Mouse (Mus musculus) erythroid progenitor cell, adult 5-6 weeks (primary cell): Measurements from ENCODE around the gene Usp17ld. TPM values are rescaled to one million over a fixed set of nuclear protein-coding genes. Genes with fewer than 3 reads are reported as not detected.
"Not testable (repeated sequence)": the region's sequence is repeated elsewhere in the genome, so short reads cannot be mapped to it uniquely, and the experiment has no call there.

Source experiments
- ATAC-seq: replicated peaks from 2 replicates; pipeline ENCODE4 v1.8.0; 2016; ENCODE audit warnings: moderate number of reproducible peaks, mild to moderate bottlenecking, moderate TSS enrichment, inconsistent platforms; ENCODE audit not compliant: poor library complexity, low FRiP score, severe bottlenecking
- total RNA-seq, 2 experiments: library from RNA; stranded (forward) in 1 of 2; stranded (reverse) in 1 of 2; fragments of 150-400 nt in 1 of 2; fragments of 186-747, 209-891 nt in 1 of 2; gene quantifications; 2 replicates each; pipeline versions ENCODE4 v1.2.3 to v1.2.4; 2015 to 2017; ENCODE audit warnings: low replicate concordance in 2 of 2

Gene Usp17ld
- not detected in 2 replicates for total RNA-seq (2015; ENCODE audit: low replicate concordance)
- total RNA-seq (2017; ENCODE audit: low replicate concordance) = 0.90 TPM in 1 of 2 replicates, not detected in the other

DNA sequence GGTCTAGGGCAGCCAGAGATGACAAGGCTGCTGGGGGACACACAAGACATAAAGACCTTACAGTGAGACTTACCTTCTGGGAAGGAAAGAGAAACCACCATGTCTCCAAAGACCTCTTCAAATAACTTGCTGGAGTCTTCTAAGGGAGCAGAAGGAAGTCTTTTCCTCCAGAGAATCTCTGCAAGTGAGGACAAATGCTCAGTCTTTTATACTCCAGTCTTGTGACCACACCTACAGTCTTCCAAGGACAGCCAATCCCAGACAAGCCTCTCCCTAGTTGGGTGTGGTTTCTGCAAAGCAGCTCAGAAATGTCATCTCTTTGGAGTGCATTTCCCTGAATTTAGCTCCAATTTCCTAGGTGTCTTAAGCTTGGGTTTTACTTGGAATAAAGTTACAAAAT, at the start of gene Usp17ld:
Gene Usp17ld (minus strand): TSS at position 101 of the 400 bp plus-strand sequence.
- ATAC-seq = not testable (repeated sequence)

DNA sequence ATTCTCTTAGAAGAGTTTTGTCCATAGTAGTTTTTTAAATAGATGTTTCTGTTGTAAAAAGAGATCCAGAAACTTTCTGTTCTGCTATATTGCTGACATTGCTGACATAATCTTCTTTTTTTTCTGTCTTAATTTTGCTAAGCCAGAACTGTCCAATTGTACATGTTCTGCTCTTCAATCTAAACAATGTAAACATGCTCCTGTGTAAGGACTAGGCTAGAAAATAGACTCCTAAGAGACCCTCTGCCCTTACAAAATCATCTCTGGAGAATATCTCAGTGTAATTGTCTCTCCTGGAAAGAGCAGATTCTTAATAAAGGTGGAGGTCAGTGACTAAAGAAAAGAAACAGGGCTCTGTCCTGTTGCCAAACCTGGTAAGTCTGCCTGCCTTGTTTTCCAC, 35.6 kb downstream of the Usp17ld start, which contains the start of gene Olfr594:
Gene Olfr594 (plus strand): TSS at position 301 of the 400 bp plus-strand sequence.
- ATAC-seq = no peak

DNA sequence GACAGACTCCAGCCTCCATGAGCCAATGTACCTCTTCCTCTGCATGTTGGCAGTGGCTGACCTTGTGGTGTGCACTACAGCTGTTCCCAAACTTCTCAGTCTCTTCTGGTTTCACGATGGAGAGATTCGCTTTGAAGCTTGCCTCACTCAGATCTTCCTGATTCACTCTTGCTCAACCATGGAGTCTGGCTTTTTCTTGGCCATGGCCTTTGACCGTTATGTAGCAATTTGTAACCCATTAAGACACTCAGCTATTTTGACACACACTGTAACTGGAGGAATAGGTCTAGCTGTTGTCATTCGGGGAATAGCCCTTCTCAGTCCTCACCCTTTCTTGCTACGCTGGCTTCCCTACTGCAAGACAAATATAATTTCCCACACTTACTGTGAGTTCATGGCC, 40.3 kb downstream of the Usp17ld start:
- not testable (repeated sequence) for ATAC-seq

DNA sequence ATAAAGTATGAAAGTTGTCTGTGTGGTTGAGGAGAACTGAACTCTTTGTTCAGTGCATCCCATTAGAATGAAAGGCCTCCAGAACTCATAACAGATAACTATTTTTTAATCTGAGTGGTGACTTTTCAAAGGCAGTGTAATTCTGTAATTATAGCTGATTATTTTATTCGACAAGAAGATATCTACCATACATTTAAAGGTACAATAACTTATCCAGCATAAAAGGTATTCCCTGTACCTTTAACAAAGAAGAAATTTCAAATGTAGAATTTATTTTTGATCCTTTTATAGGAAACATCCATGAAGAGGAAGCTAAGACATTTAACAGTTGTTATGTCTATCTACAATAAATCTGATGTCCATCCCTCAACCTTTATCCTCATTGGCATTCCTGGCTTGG, 40.7 kb downstream of the Usp17ld start, which contains the start of gene Olfr593:
Gene Olfr593 (plus strand): TSS at position 301 of the 400 bp plus-strand sequence.
- no peak for ATAC-seq

Other genes with a start within 250 kb of the Usp17ld start
- gene Olfr582, start 214.5 kb downstream of the Usp17ld start, total RNA-seq (2015; ENCODE audit: low replicate concordance) = not detected in 2 replicates
- not detected in 2 replicates for gene Olfr582, start 214.5 kb downstream of the Usp17ld start, total RNA-seq (2017; ENCODE audit: low replicate concordance)
- gene Olfr583, start 201.2 kb downstream of the Usp17ld start, total RNA-seq (2015; ENCODE audit: low replicate concordance) = not detected in 2 replicates
- gene Olfr583, start 201.2 kb downstream of the Usp17ld start, total RNA-seq (2017; ENCODE audit: low replicate concordance) = not detected in 2 replicates
- not detected in 2 replicates for gene Olfr584, start 170.6 kb downstream of the Usp17ld start, total RNA-seq (2015; ENCODE audit: low replicate concordance)
- gene Olfr584, start 170.6 kb downstream of the Usp17ld start, total RNA-seq (2017; ENCODE audit: low replicate concordance) = not detected in 2 replicates
- gene Olfr585, start 154.8 kb downstream of the Usp17ld start, total RNA-seq (2015; ENCODE audit: low replicate concordance) = not detected in 2 replicates
- not detected in 2 replicates for gene Olfr585, start 154.8 kb downstream of the Usp17ld start, total RNA-seq (2017; ENCODE audit: low replicate concordance)
- not detected in 2 replicates for gene Olfr586, start 126.9 kb downstream of the Usp17ld start, total RNA-seq (2015; ENCODE audit: low replicate concordance)
- not detected in 2 replicates for gene Olfr586, start 126.9 kb downstream of the Usp17ld start, total RNA-seq (2017; ENCODE audit: low replicate concordance)
- not detected in 2 replicates for gene Olfr588-ps1, start 111.6 kb downstream of the Usp17ld start, total RNA-seq (2015; ENCODE audit: low replicate concordance)
- 0.39 TPM in 1 of 2 replicates, not detected in the other for gene Olfr588-ps1, start 111.6 kb downstream of the Usp17ld start, total RNA-seq (2017; ENCODE audit: low replicate concordance)
- not detected in 2 replicates for gene Olfr589, start 96.1 kb downstream of the Usp17ld start, total RNA-seq (2015; ENCODE audit: low replicate concordance)
- gene Olfr589, start 96.1 kb downstream of the Usp17ld start, total RNA-seq (2017; ENCODE audit: low replicate concordance) = not detected in 2 replicates
- not detected in 2 replicates for gene Olfr591, start 74.2 kb downstream of the Usp17ld start, total RNA-seq (2015; ENCODE audit: low replicate concordance)
- gene Olfr591, start 74.2 kb downstream of the Usp17ld start, total RNA-seq (2017; ENCODE audit: low replicate concordance) = not detected in 2 replicates
- not detected in 2 replicates for gene Olfr592, start 67.7 kb downstream of the Usp17ld start, total RNA-seq (2015; ENCODE audit: low replicate concordance)
- not detected in 2 replicates for gene Olfr592, start 67.7 kb downstream of the Usp17ld start, total RNA-seq (2017; ENCODE audit: low replicate concordance)
- gene Olfr593, start 40.6 kb downstream of the Usp17ld start, total RNA-seq (2015; ENCODE audit: low replicate concordance) = not detected in 2 replicates
- gene Olfr593, start 40.6 kb downstream of the Usp17ld start, total RNA-seq (2017; ENCODE audit: low replicate concordance) = not detected in 2 replicates
- not detected in 2 replicates for gene Olfr594, start 35.5 kb downstream of the Usp17ld start, total RNA-seq (2015; ENCODE audit: low replicate concordance)
- not detected in 2 replicates for gene Olfr594, start 35.5 kb downstream of the Usp17ld start, total RNA-seq (2017; ENCODE audit: low replicate concordance)
- gene Olfr596, start 53.1 kb upstream of the Usp17ld start, total RNA-seq (2015; ENCODE audit: low replicate concordance) = not detected in 2 replicates
- gene Olfr596, start 53.1 kb upstream of the Usp17ld start, total RNA-seq (2017; ENCODE audit: low replicate concordance) = not detected in 2 replicates
- gene Olfr597, start 63.8 kb upstream of the Usp17ld start, total RNA-seq (2015; ENCODE audit: low replicate concordance) = not detected in 2 replicates
- gene Olfr597, start 63.8 kb upstream of the Usp17ld start, total RNA-seq (2017; ENCODE audit: low replicate concordance) = not detected in 2 replicates
- gene Olfr598, start 71.1 kb upstream of the Usp17ld start, total RNA-seq (2015; ENCODE audit: low replicate concordance) = not detected in 2 replicates
- gene Olfr598, start 71.1 kb upstream of the Usp17ld start, total RNA-seq (2017; ENCODE audit: low replicate concordance) = 1.0 TPM in 1 of 2 replicates, not detected in the other
- gene Olfr599, start 83.4 kb upstream of the Usp17ld start, total RNA-seq (2015; ENCODE audit: low replicate concordance) = not detected in 2 replicates
- not detected in 2 replicates for gene Olfr599, start 83.4 kb upstream of the Usp17ld start, total RNA-seq (2017; ENCODE audit: low replicate concordance)
- gene Olfr600, start 97.2 kb upstream of the Usp17ld start, total RNA-seq (2015; ENCODE audit: low replicate concordance) = not detected in 2 replicates
- gene Olfr600, start 97.2 kb upstream of the Usp17ld start, total RNA-seq (2017; ENCODE audit: low replicate concordance) = not detected in 2 replicates
- not detected in 2 replicates for gene Olfr601, start 110.2 kb upstream of the Usp17ld start, total RNA-seq (2015; ENCODE audit: low replicate concordance)
- gene Olfr601, start 110.2 kb upstream of the Usp17ld start, total RNA-seq (2017; ENCODE audit: low replicate concordance) = not detected in 2 replicates
- not detected in 2 replicates for gene Olfr603, start 133.7 kb upstream of the Usp17ld start, total RNA-seq (2015; ENCODE audit: low replicate concordance)
- gene Olfr603, start 133.7 kb upstream of the Usp17ld start, total RNA-seq (2017; ENCODE audit: low replicate concordance) = not detected in 2 replicates
- not detected in 2 replicates for gene Usp17lc, start 162.6 kb upstream of the Usp17ld start, total RNA-seq (2015; ENCODE audit: low replicate concordance)
- gene Usp17lc, start 162.6 kb upstream of the Usp17ld start, total RNA-seq (2017; ENCODE audit: low replicate concordance) = not detected in 2 replicates
- gene Olfr605, start 192.9 kb upstream of the Usp17ld start, total RNA-seq (2015; ENCODE audit: low replicate concordance) = not detected in 2 replicates
- gene Olfr605, start 192.9 kb upstream of the Usp17ld start, total RNA-seq (2017; ENCODE audit: low replicate concordance) = not detected in 2 replicates
- not detected in 2 replicates for gene Olfr606, start 196.5 kb upstream of the Usp17ld start, total RNA-seq (2015; ENCODE audit: low replicate concordance)
- not detected in 2 replicates for gene Olfr606, start 196.5 kb upstream of the Usp17ld start, total RNA-seq (2017; ENCODE audit: low replicate concordance)
- not detected in 2 replicates for gene Olfr607, start 211.6 kb upstream of the Usp17ld start, total RNA-seq (2015; ENCODE audit: low replicate concordance)
- gene Olfr607, start 211.6 kb upstream of the Usp17ld start, total RNA-seq (2017; ENCODE audit: low replicate concordance) = not detected in 2 replicates
- gene Olfr608, start 217.4 kb upstream of the Usp17ld start, total RNA-seq (2015; ENCODE audit: low replicate concordance) = not detected in 2 replicates
- gene Olfr608, start 217.4 kb upstream of the Usp17ld start, total RNA-seq (2017; ENCODE audit: low replicate concordance) = not detected in 2 replicates
- gene Olfr609, start 245.6 kb upstream of the Usp17ld start, total RNA-seq (2015; ENCODE audit: low replicate concordance) = not detected in 2 replicates
- gene Olfr609, start 245.6 kb upstream of the Usp17ld start, total RNA-seq (2017; ENCODE audit: low replicate concordance) = not detected in 2 replicates